18 mouse cellular contexts compared by ENCODE assay signal in genomic region chr12:111842565-111843433, GRCm38 (mm10). TPM values are rescaled to one million over a fixed set of nuclear protein-coding genes. Genes with fewer than 3 reads are reported as not detected.
DNase-seq lines count a peak whose midpoint lies in the region; ATAC-seq and TF ChIP-seq lines count a peak whose summit lies in the region.
"Had no signal": no experiment of that assay in that cellular context is flagged by ENCODE, and none has a peak within 500 bp of the region (broad histone marks: within the 10 kb centered on the region; RNA-seq: fewer than 3 reads in every experiment).

No protein-coding gene starts in this region.

- H3K27ac ChIP-seq in liver, embryonic 14.5 days: no peak overlapping the region
- H3K27ac ChIP-seq: embryonic facial prominence, embryonic 15.5 days; limb, embryonic 10.5 days had no signal

- 0 out of 4 replicates have a peak, but pooled peaks cover 0 to 3% of the 10 kb centered on the region in 2 experiments for H3K4me1 ChIP-seq in liver, embryonic 14.5 days (replicated peaks; ENCODE audit: control insufficient read depth in 2 of 2, insufficient read depth in 2 of 2, low read length in 1 of 2)
- H3K4me1 ChIP-seq: embryonic facial prominence, embryonic 15.5 days had no signal

- 72% methylated on average over 15 of the region's 15 CpGs for WGBS in liver, embryonic 14.5 days (ENCODE audit: insufficient replicate concordance)

- no peak overlapping the region for H3K4me3 ChIP-seq in liver, embryonic 14.5 days (ENCODE audit: insufficient read depth in 1 of 2, low read depth in 2 of 2, low read length in 2 of 2)
- H3K4me3 ChIP-seq: embryonic facial prominence, embryonic 15.5 days; limb, embryonic 10.5 days had no signal

- H3K4me2 ChIP-seq in liver, embryonic 14.5 days (ENCODE audit: low read depth): no peak overlapping the region
- H3K4me2 ChIP-seq: embryonic facial prominence, embryonic 15.5 days had no signal

- no peaks in the 10 kb centered on the region for H3K36me3 ChIP-seq in liver, embryonic 14.5 days (replicated peaks; ENCODE audit: control insufficient read depth, insufficient read depth, low read depth)
- H3K36me3 ChIP-seq: limb, embryonic 10.5 days had no signal

- H3K9ac ChIP-seq in liver, embryonic 14.5 days (replicated peaks): no peak overlapping the region
- H3K9ac ChIP-seq: embryonic facial prominence, embryonic 15.5 days had no signal

- no peak for TF ChIP-seq CTCF in liver, embryonic 14.5 days (IDR thresholded peaks at IDR 0.05; ENCODE audit: low read depth)

- no peak for TF ChIP-seq EP300 in liver, embryonic 14.5 days (IDR thresholded peaks at IDR 0.05; ENCODE audit: low read depth)

- DNase-seq in heart, adult 11 months: peak; percentile 84
- no peak for DNase-seq in heart, adult 8-10 months (ENCODE audit: low spot score)
- DNase-seq in thymus, postnatal 14 days: peak; percentile 14
- DNase-seq in thymus, adult 18-20 months: no peak
- no peak for DNase-seq in liver, embryonic 14.5 days (ENCODE audit: low read depth in 3 of 3, low spot score in 3 of 3)
- DNase-seq in yolk sac, embryonic 10.5 days (ENCODE audit: low spot score): peak; percentile 39
- no peak for DNase-seq in neural tube, embryonic 10.5 days (ENCODE audit: extremely low spot score, low spot score)
- DNase-seq in adipocyte (ENCODE audit: low spot score): no peak
- DNase-seq: adrenal gland, postnatal 14 days; B cell, adult 2 months; cerebellum, postnatal 25 days; heart, postnatal 10 days; kidney, adult 8-10 months; spleen, adult 18-20 months had no signal

- H3K9me3 ChIP-seq in liver, embryonic 14.5 days (ENCODE audit: control insufficient read depth, low read length): no peaks in the 10 kb centered on the region
- H3K9me3 ChIP-seq: embryonic facial prominence, embryonic 15.5 days; limb, embryonic 10.5 days had no signal

- ATAC-seq in liver, embryonic 14.5 days (ENCODE audit: insufficient read depth): peak; percentile 51; the same call in 1 of the 2 replicates
- ATAC-seq: forebrain, embryonic 16.5 days; hindbrain, embryonic 16.5 days had no signal

- no peaks in the 10 kb centered on the region for H3K27me3 ChIP-seq in liver, embryonic 14.5 days (ENCODE audit: control insufficient read depth, insufficient read depth, low read length)
- H3K27me3 ChIP-seq: embryonic facial prominence, embryonic 15.5 days had no signal

RNA-seq across cellular contexts. Expression of gene Zfyve21, which starts 28.8 kb away (rescaled TPM):
- total RNA-seq in heart, adult 8-10 months (2022): 10 to 100 TPM; 57.5 to 90.1 (median 67.6) TPM
- 35.3 and 38.4 TPM in 2 replicates for polyA plus RNA-seq in liver, embryonic 14.5 days (2012; rRNA removed)
- polyA plus RNA-seq in liver, embryonic 14.5 days (2014; fragmentation: Nextera tagmentation; extraction: Ambion mirVana): 52.0 and 54.5 TPM in 2 replicates

RNA-seq across cellular contexts. Expression of gene Xrcc3, which starts 29.1 kb away (rescaled TPM):
- 1 to 10 TPM in 1 of 4 experiments, under 1 TPM in 3; 0.54 to 1.1 (median 0.77) TPM for total RNA-seq in heart, adult 8-10 months (2022)
- 11.7 and 15.5 TPM in 2 replicates for polyA plus RNA-seq in liver, embryonic 14.5 days (2012; rRNA removed)
- 6.6 and 7.5 TPM in 2 replicates for polyA plus RNA-seq in liver, embryonic 14.5 days (2014; fragmentation: Nextera tagmentation; extraction: Ambion mirVana)

Comparison
In these comparisons a context has a peak if more than half of its experiments do, and no peak if none do; other contexts are left out.
1. DNase-seq: peak in heart, adult 11 months (single experiment), thymus, postnatal 14 days (single experiment) and yolk sac, embryonic 10.5 days (single experiment); none in heart, adult 8-10 months (single experiment), thymus, adult 18-20 months (0 of 2), liver, embryonic 14.5 days (0 of 3), neural tube, embryonic 10.5 days (single experiment) and adipocyte (single experiment).